Mouse (Mus musculus): Measurements from ENCODE around the gene Sec11a. TPM values are rescaled to one million over a fixed set of nuclear protein-coding genes. Genes with fewer than 3 reads are reported as not detected.

Gene Sec11a
- total RNA-seq, 2 experiments from 2014 or later: 58.7 to 66.9 TPM

DNA sequence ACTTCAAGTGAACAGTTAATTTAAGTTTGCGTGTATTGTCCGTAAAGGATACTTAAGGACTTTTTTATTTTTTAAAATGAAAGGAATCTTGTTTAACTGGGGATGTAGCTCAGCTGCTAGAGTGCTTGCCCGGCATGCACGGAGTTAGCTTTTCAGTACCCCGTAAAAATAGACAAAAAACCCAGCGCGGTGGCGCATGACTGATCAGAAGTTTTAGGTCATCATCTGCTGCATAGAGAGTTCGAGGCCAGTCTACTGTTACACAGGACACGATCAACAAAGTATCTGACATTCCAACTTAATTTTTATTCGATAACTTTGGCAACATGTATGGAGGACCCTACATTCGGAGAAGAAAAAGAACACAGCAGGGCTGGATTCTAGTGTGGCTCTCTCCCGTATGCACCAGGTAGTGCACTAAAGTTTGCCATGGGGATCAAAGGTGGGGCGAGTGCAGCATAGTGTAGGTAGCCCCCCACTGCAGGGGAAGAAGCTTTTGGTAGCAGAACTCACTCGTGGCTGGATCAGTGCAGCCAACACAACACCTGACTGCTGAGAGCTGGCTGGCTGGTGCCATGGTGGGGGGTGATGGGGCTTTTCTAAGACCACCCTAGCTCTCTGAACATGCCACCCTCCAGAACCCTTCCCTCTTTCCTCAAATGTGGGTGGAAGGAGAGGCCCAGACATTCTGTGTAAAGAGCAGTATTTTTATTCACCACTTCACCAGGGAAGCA lies 45.9 kb downstream of the Sec11a start:
- peak in 1 of 2 experiments; percentile 17 for DNase-seq (ENCODE audit: low spot score in 2 of 2)

- peak; percentile 89 to 91 for DNase-seq (ENCODE audit: low spot score in 2 of 2)
Measured at GRCm38 (mm10) chr7:80900944-80901501, 46.6 kb downstream of the Sec11a start, which contains the start of gene Wdr73. Gene Wdr73 (minus strand): TSS chr7:80901269.

- no peak for DNase-seq (ENCODE audit: low spot score in 2 of 2)
Measured at GRCm38 (mm10) chr7:80897721-80898120, 49.9 kb downstream of the Sec11a start.

GRCm38 (mm10) chr7:80897134-80897533 lies 50.4 kb downstream of the Sec11a start:
- DNase-seq (ENCODE audit: low spot score in 2 of 2): no peak

DNA sequence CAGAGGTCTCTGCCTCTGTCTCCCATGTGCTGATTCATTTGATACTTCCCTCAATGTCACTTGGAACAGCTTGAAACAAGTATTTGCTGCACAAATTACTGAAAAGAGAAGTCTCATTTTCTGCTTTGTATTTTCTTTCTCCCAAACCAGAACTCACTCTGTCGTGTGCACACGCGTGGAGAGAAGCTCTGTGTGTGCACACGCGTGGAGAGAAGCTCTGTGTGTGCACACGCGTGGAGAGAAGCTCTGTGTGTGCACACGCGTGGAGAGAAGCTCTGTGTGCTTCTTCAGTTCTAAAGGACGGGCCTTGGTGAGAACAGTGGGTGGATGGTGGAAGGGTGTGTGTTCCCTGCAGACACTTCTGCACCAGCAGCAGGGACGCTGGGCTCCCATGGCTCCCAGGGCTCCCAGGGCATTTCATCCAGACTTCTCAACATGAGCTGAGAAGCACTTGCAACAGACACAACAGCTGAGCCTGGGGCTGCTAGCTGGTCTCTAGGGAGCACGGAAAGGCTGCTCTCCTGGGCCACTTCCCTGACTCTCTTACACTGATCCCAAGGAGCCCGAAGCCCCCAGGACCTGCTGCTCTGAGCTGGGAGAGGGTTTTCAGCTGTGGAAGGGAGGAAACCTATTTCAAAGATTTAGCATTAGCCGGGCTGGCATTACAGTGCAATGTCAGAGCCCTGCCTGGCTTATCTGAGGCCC lies 52.6 kb downstream of the Sec11a start:
- DNase-seq (ENCODE audit: low spot score in 2 of 2): no peak

DNA sequence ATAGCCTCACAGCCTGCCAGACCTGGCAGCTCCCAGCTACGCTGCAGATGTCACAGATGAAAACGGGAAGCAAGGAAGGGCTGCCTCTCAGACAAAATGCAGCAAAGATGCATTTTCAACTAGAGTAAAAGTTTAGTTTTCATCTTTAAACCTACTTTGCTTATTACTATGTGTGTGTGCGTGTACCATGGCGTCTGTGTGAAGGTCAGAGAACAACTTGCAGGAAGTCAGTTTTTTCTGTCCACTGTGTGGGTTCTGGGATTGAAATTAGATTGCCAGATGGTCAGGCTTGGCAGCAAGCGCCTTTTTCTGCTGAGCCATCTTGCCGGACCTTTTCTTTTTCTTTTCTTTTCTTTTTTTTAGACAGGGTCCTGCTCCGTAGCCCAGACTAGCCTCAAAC lies 53.4 kb downstream of the Sec11a start:
- no peak for DNase-seq (ENCODE audit: low spot score in 2 of 2)

- peak in 1 of 2 experiments; percentile 9 for DNase-seq (ENCODE audit: low spot score in 2 of 2)
Measured at GRCm38 (mm10) chr7:80893753-80894129, 53.8 kb downstream of the Sec11a start.

GRCm38 (mm10) chr7:80893086-80893752 lies 54.4 kb downstream of the Sec11a start:
- no peak for DNase-seq (ENCODE audit: low spot score in 2 of 2)

DNA sequence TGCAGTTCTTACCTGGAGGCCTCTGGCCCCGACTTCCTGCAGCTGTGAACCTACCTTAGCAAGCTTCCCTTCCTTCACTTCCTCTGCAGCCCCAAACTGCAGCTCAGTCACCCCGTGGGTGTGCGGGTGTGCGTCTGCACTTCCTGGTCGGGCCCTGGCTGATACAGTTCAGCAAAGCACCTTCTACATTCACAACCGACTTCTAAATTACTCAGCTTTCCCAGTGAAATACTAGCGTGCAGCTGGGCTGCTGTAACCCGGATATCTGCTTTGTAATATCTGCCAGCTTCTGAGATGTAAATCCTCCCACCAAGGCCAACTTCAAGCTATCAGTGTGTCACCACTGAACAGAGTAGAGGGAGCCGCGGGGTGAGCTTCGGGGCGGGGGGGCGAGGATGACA lies 57.7 kb downstream of the Sec11a start:
- no peak for DNase-seq (ENCODE audit: low spot score in 2 of 2)

DNA sequence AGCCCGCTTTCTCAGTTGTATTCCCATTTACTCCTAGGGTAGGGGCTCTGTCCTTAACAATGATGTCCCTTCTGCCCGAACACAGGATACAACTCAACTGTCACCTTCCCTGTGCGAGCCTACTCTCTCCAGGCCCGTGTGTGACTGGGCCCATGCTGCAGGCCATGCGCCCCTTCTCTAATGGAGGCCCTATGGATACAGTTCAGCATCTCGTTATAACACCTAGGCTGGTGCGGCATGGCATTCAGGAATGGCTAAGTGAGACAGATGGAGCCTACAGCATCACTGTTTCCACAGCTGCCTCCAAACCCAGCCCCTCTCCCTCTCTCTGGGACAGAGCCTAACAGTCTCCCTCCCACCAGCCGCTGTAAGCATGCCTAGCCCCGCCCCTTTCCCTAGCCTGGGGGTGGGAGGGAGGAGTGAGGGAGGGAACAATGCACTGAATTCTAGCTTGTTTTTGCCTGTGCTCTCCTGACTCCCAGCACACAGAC lies 58.5 kb downstream of the Sec11a start:
- DNase-seq (ENCODE audit: low spot score in 2 of 2): peak; percentile 46 to 54

DNA sequence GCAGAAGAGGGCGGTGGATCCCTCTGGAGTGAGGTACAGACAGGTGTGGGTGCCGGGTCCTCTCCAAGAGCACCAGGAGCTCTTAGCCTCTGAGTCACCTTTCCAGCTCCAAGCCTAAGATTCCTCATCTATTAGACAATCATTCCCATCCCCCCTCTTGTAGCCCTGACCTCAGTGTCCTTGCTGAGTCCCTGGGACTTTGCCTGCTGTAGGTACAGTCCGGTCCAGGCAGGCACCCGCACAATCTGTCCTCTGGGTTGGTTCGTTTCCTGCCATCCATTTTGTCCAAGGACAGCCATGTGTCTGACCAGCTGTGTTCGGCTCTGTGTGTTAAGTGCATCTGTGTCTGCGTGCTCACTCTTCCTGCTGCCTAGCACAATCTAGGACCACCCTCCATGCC lies 59.0 kb downstream of the Sec11a start:
- peak in 1 of 2 experiments; percentile 34 for DNase-seq (ENCODE audit: low spot score in 2 of 2)

DNA sequence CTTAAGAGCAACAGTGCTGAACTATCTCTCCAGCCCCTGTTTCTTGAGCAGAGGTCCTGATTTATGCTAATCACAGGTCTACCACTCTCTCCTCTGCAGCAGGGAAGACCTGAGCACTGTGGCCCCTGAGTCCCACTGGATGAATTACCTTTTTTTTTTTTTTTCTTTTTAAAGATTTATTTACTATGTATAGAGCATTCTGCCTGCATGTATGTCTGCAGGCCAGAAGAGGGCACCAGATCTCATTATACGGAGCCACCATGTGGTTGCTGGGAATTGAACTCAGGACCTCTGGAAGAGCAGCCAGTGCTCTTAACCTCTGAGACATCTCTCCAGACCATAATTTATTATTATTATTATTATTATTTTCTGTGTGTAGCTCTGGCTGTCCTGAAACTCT lies 61.9 kb downstream of the Sec11a start:
- no peak for DNase-seq (ENCODE audit: low spot score in 2 of 2)

GRCm38 (mm10) chr7:80882830-80883505 lies 64.6 kb downstream of the Sec11a start:
- peak; percentile 48 to 88 for DNase-seq (ENCODE audit: low spot score in 2 of 2)

- DNase-seq (ENCODE audit: low spot score in 2 of 2): no peak
Measured at GRCm38 (mm10) chr7:80875727-80876126, 71.9 kb downstream of the Sec11a start.

- DNase-seq (ENCODE audit: low spot score in 2 of 2): no peak
Measured at GRCm38 (mm10) chr7:80873631-80874030, 73.9 kb downstream of the Sec11a start.

DNA sequence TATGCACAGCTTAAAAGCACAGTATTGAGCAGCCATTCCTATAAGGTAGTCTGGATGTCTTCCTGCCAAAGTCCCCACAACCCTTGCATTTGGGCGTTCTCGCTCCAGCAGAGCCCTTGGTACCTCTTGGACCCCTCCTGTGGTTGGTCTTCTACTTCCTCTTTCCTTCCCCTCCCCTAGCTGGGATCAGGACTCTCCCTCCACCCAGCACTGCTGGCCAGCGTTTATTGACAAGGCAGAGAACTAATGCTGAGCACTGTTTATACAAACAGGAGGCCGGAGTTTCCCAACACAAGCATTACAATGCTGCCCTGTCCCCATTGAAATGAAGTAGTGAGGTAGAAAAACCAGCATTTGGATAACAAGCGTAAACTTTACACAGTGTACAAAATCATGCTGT lies 74.5 kb downstream of the Sec11a start:
- DNase-seq (ENCODE audit: low spot score in 2 of 2): no peak

DNA sequence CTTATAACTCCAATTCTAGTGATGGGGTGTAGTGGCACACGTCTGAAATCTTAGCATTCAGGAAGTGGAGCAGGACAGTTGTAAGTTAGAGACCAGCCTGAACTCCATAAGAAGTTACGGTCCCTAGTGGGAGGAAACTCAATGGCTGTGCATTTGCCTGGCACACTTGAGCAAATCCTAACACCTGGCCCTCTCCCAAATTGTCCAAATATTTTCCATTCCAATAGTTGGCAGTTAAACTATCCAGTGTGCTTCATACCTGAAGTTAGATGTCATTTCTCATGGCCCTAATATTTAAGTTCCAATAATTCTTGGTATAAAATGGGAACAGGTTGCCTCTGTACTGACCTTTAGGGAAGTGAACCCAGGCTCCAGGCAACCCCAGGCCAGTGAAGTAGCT lies 78.9 kb downstream of the Sec11a start:
- DNase-seq (ENCODE audit: low spot score in 2 of 2): no peak

DNA sequence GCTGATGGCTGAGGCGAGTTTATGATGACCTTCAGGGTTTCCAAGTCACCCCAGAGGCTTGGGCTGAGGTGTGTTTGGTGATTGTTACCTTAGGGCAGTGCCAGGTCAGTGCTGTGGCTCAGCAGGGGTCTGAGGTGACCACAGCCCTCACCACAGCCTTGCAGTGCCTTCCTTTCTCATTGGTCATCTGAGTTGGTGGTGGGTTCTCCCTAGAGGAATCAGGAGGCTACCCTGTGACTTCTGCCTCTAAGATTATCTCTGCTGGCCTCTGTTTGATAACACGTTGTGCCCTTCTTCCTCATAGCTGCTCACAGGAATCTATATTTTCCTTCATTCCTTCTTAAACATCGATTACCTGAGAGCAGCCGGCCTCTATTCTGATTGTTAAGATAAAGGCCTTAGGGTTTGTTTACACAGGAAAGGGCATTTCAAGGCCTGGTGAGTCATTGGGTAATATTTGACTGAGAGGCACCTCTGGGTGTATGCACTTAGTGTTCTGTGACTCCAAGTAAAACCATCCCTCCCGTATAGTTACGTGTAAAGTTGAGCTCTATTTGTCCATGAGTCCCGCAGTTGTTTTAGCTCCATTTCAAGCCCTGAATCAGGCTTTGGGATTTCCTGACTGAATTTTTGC lies 80.9 kb downstream of the Sec11a start:
- DNase-seq (ENCODE audit: low spot score in 2 of 2): no peak

- DNase-seq (ENCODE audit: low spot score in 2 of 2): no peak
Measured at GRCm38 (mm10) chr7:80865521-80865920, 82.1 kb downstream of the Sec11a start.

- DNase-seq (ENCODE audit: low spot score in 2 of 2): no peak
Measured at GRCm38 (mm10) chr7:80864831-80865230, 82.7 kb downstream of the Sec11a start.

GRCm38 (mm10) chr7:80864151-80864550 lies 83.4 kb downstream of the Sec11a start:
- DNase-seq (ENCODE audit: low spot score in 2 of 2): no peak
